Mouse (Mus musculus) brain, embryonic 14.5 days (tissue): ENCODE measurements around the gene Cnot3.

Experiments
- CTCF ChIP-seq: fragments of 200-500 bp; IDR thresholded peaks from 2 replicates; pipeline ENCODE4 v1.5.1; 2012; ENCODE audit warnings: inconsistent platforms, mild to moderate bottlenecking, moderate library complexity, borderline replicate concordance; ENCODE audit not compliant: insufficient read depth, insufficient read length; ENCODE audit errors: extremely low read depth
- POLR2A ChIP-seq: fragments of 200-500 bp; IDR thresholded peaks from 2 replicates; pipeline ENCODE4 v1.6.1; 2012; ENCODE audit warnings: mild to moderate bottlenecking, inconsistent platforms, borderline replicate concordance; ENCODE audit not compliant: poor library complexity, insufficient read depth, insufficient read length, severe bottlenecking; ENCODE audit errors: extremely low read depth

DNA sequence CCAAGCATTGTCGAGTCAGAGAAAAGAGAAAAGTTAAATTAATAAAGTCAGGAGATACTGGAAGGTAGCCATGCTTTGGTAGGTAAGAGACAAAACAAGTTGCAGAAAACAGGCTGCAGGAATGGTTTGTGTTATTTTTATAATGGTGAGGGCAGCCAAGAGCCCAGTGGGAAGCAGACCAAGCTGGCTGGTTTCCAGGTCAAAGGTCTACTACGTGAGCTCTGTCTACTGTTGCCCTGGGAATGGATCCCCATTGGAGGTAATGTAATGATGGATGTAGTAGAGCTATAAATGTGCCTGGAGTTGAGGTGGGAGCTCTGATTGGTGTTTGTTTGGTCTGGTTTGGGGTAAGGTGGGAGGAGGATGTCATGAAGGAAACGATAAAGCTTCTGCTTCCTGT is 36.0 kb upstream of the Cnot3 start:
- TF ChIP-seq POLR2A (no peak), CTCF (no peak)
